In the genomic region with DNA sequence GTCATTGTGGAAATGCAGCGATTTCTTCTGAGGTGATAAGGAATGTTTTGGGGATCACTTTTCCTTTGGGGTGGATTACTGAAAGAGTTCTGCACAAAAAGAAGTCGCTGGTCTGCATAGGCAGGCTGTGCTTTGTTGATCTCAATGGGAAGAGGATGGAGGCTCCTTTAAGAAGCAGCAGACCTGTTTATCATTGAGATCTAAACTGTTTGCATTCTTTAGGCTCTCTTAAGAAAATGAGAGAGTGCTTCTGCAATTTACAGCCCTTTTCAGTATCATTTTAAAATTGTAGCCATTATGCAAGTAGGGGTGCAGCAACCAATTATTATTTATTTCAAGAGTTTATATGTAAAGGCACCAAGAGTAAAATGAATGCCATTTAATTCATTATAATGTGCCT, we compare ENCODE assay signal across 9 mouse cellular contexts. TPM values are rescaled to one million over a fixed set of nuclear protein-coding genes. Genes with fewer than 3 reads are reported as not detected.
DNase-seq lines count a peak whose midpoint lies in the region; ATAC-seq and TF ChIP-seq lines count a peak whose summit lies in the region.
"Had no signal": no experiment of that assay in that cellular context is flagged by ENCODE, and none has a peak within 500 bp of the region (broad histone marks: within the 10 kb centered on the region; RNA-seq: fewer than 3 reads in every experiment).

No protein-coding gene starts in this region.

- no peak for TF ChIP-seq CTCF in heart, adult 2 months (IDR thresholded peaks at IDR 0.05)
- TF ChIP-seq CTCF in lung, postnatal 0 days (IDR thresholded peaks at IDR 0.05) = no peak

- no peak for TF ChIP-seq POLR2A in heart, adult 2 months (IDR thresholded peaks at IDR 0.05; ENCODE audit: insufficient read depth, low read depth, low read length)

- H3K27me3 ChIP-seq in heart, embryonic 13.5 days (replicated peaks) = no peaks in the 10 kb centered on the region
- H3K27me3 ChIP-seq in heart, adult 2 months (ENCODE audit: control insufficient read depth, insufficient read depth, low read length) = no peaks in the 10 kb centered on the region
- no peaks in the 10 kb centered on the region for H3K27me3 ChIP-seq in lung, embryonic 16.5 days (ENCODE audit: control insufficient read depth, insufficient read depth, low read depth, low read length)
- H3K27me3 ChIP-seq in lung, postnatal 0 days (replicated peaks; ENCODE audit: insufficient read depth, low read length) = no peaks in the 10 kb centered on the region
- H3K27me3 ChIP-seq in intestine, embryonic 16.5 days (replicated peaks; ENCODE audit: control insufficient read depth, insufficient read depth, low read length) = peaks cover 3% of the 10 kb centered on the region
- H3K27me3 ChIP-seq in neural tube, embryonic 15.5 days (replicated peaks) = no peaks in the 10 kb centered on the region

- peaks cover 10% of the 10 kb centered on the region; the same call in 1 of the 2 replicates for H3K4me1 ChIP-seq in heart, embryonic 13.5 days
- no peaks in the 10 kb centered on the region for H3K4me1 ChIP-seq in heart, adult 2 months (ENCODE audit: control insufficient read depth, insufficient read depth, low read length)
- no peaks in the 10 kb centered on the region for H3K4me1 ChIP-seq in lung, embryonic 16.5 days (replicated peaks; ENCODE audit: control insufficient read depth, insufficient read depth, low read length)
- no peaks in the 10 kb centered on the region for H3K4me1 ChIP-seq in lung, postnatal 0 days (ENCODE audit: insufficient read depth, low read depth, low read length)
- no peaks in the 10 kb centered on the region for H3K4me1 ChIP-seq in intestine, embryonic 16.5 days (ENCODE audit: control insufficient read depth, insufficient read depth, low read length)
- H3K4me1 ChIP-seq in neural tube, embryonic 15.5 days = peaks cover 12% of the 10 kb centered on the region; the same call in 1 of the 2 replicates

- ATAC-seq in heart, embryonic 13.5 days (ENCODE audit: extremely low read depth, insufficient number of reproducible peaks, low FRiP score, low TSS enrichment) = no peak
- no peak for ATAC-seq in lung, embryonic 16.5 days (ENCODE audit: low read depth)
- no peak for ATAC-seq in lung, postnatal 0 days
- no peak for ATAC-seq in intestine, embryonic 16.5 days
- ATAC-seq in neural tube, embryonic 15.5 days (ENCODE audit: low FRiP score) = no peak

- peak overlapping the region; percentile 78 for H3K4me2 ChIP-seq in heart, embryonic 13.5 days
- H3K4me2 ChIP-seq in lung, embryonic 16.5 days (ENCODE audit: low read depth, low read length) = peak overlapping the region; percentile 81; the same call in 1 of the 2 replicates
- no peak overlapping the region for H3K4me2 ChIP-seq in lung, postnatal 0 days (replicated peaks; ENCODE audit: low read depth, low read length)
- no peak overlapping the region for H3K4me2 ChIP-seq in intestine, embryonic 16.5 days (ENCODE audit: low read depth, low read length)
- peak overlapping the region; percentile 67 for H3K4me2 ChIP-seq in neural tube, embryonic 15.5 days

- H3K4me3 ChIP-seq in heart, embryonic 13.5 days = no peak overlapping the region
- H3K4me3 ChIP-seq in heart, adult 2 months = no peak overlapping the region
- no peak overlapping the region for H3K4me3 ChIP-seq in lung, embryonic 16.5 days (ENCODE audit: low read length)
- H3K4me3 ChIP-seq in lung, postnatal 0 days (ENCODE audit: low read depth, low read length) = no peak overlapping the region
- H3K4me3 ChIP-seq in intestine, embryonic 16.5 days (ENCODE audit: low read length) = peak overlapping the region; percentile 58
- H3K4me3 ChIP-seq in neural tube, embryonic 15.5 days (replicated peaks) = peak overlapping the region; percentile 61

- WGBS in heart, embryonic 13.5 days = 49% methylated on average over 2 of the region's 2 CpGs
- 61% methylated on average over 2 of the region's 2 CpGs for WGBS in heart, adult 2 months
- 37% methylated on average over 2 of the region's 2 CpGs for WGBS in lung, embryonic 16.5 days
- 37% methylated on average over 2 of the region's 2 CpGs for WGBS in lung, postnatal 0 days
- WGBS in intestine, embryonic 16.5 days = 39% methylated on average over 2 of the region's 2 CpGs
- WGBS in neural tube, embryonic 15.5 days = 34% methylated on average over 2 of the region's 2 CpGs

- intact Hi-C loops in heart, adult 2 months (cut with DNase I) = loop anchor here (5.0 to 10.0 kb wide), 2 partner anchors 123 to 486 kb away; no protein-coding TSS in a partner anchor

- DNase-seq in heart, adult 2 months = no peak
- no peak for DNase-seq in lung, postnatal 0 days (ENCODE audit: low spot score)
- DNase-seq in left cerebral cortex, adult 18-20 months (ENCODE audit: low spot score in 2 of 2) = no peak
- DNase-seq in urinary bladder, postnatal 25 days (ENCODE audit: low spot score) = no peak
- DNase-seq: kidney, postnatal 4 days had no signal

- no peak overlapping the region for H3K9ac ChIP-seq in heart, embryonic 13.5 days
- no peak overlapping the region for H3K9ac ChIP-seq in heart, adult 2 months (ENCODE audit: low read depth, low read length)
- no peak overlapping the region for H3K9ac ChIP-seq in lung, embryonic 16.5 days (ENCODE audit: low read length)
- H3K9ac ChIP-seq in lung, postnatal 0 days (replicated peaks; ENCODE audit: low read depth) = no peak overlapping the region
- H3K9ac ChIP-seq in intestine, embryonic 16.5 days (ENCODE audit: low read depth, low read length) = no peak overlapping the region
- 0 out of 2 replicates have a peak overlapping the region, but pooled peaks have one; percentile 23 for H3K9ac ChIP-seq in neural tube, embryonic 15.5 days (replicated peaks)

- H3K27ac ChIP-seq in heart, embryonic 13.5 days (replicated peaks) = no peak overlapping the region
- no peak overlapping the region for H3K27ac ChIP-seq in heart, adult 2 months
- H3K27ac ChIP-seq in lung, embryonic 16.5 days (ENCODE audit: low read length) = no peak overlapping the region
- H3K27ac ChIP-seq in lung, postnatal 0 days (ENCODE audit: low read length) = no peak overlapping the region
- no peak overlapping the region for H3K27ac ChIP-seq in intestine, embryonic 16.5 days (ENCODE audit: low read length)
- no peak overlapping the region for H3K27ac ChIP-seq in neural tube, embryonic 15.5 days (replicated peaks)

- H3K79me2 ChIP-seq in heart, adult 2 months (replicated peaks; ENCODE audit: control insufficient read depth, insufficient read depth, low read length) = no peaks in the 10 kb centered on the region

- H3K9me3 ChIP-seq in heart, embryonic 13.5 days = no peaks in the 10 kb centered on the region
- H3K9me3 ChIP-seq in lung, embryonic 16.5 days (ENCODE audit: control insufficient read depth, low read length) = no peaks in the 10 kb centered on the region
- no peaks in the 10 kb centered on the region for H3K9me3 ChIP-seq in lung, postnatal 0 days (ENCODE audit: low read length)
- no peaks in the 10 kb centered on the region for H3K9me3 ChIP-seq in intestine, embryonic 16.5 days (ENCODE audit: control insufficient read depth, low read length)
- H3K9me3 ChIP-seq in neural tube, embryonic 15.5 days (replicated peaks) = no peaks in the 10 kb centered on the region

- no peaks in the 10 kb centered on the region for H3K36me3 ChIP-seq in heart, embryonic 13.5 days
- H3K36me3 ChIP-seq in heart, adult 2 months (ENCODE audit: control insufficient read depth, insufficient read depth, low read length) = no peaks in the 10 kb centered on the region
- no peaks in the 10 kb centered on the region for H3K36me3 ChIP-seq in lung, embryonic 16.5 days (ENCODE audit: control insufficient read depth, insufficient read depth, low read length)
- H3K36me3 ChIP-seq in lung, postnatal 0 days (ENCODE audit: insufficient read depth, low read length) = no peaks in the 10 kb centered on the region
- H3K36me3 ChIP-seq in intestine, embryonic 16.5 days (ENCODE audit: control insufficient read depth, insufficient read depth, low read length) = no peaks in the 10 kb centered on the region
- no peaks in the 10 kb centered on the region for H3K36me3 ChIP-seq in neural tube, embryonic 15.5 days

- no peak for TF ChIP-seq EP300 in heart, adult 2 months (IDR thresholded peaks at IDR 0.05; ENCODE audit: insufficient read depth, low read depth, low read length)
- no peak for TF ChIP-seq EP300 in lung, postnatal 0 days (IDR thresholded peaks at IDR 0.05)

RNA-seq across cellular contexts. Expression of gene Sh3kbp1, which starts 2.1 kb away (rescaled TPM):
- 85.3 and 87.8 TPM in 2 replicates for polyA plus RNA-seq in heart, embryonic 13.5 days (2015; fragmentation: Nextera tagmentation; extraction: Ambion mirVana)
- total RNA-seq in heart, adult 2 months (2021) = 100 to 1,000 TPM; 105 to 132 TPM
- polyA plus RNA-seq in heart, adult 2 months (2012; rRNA removed) = 149 and 222 TPM in 2 replicates
- polyA plus RNA-seq in lung, embryonic 16.5 days (2015; fragmentation: Nextera tagmentation; extraction: Ambion mirVana) = 31.0 and 33.5 TPM in 2 replicates
- 17.9 and 19.7 TPM in 2 replicates for polyA plus RNA-seq in lung, postnatal 0 days (2015; fragmentation: Nextera tagmentation; extraction: Ambion mirVana)
- polyA plus RNA-seq in intestine, embryonic 16.5 days (2015; fragmentation: Nextera tagmentation; extraction: Ambion mirVana) = 18.8 and 20.8 TPM in 2 replicates
- 46.2 and 54.8 TPM in 2 replicates for polyA plus RNA-seq in neural tube, embryonic 15.5 days (2015; fragmentation: Nextera tagmentation; extraction: Ambion mirVana)
- total RNA-seq in left cerebral cortex, adult 18-20 months (2021) = 10 to 100 TPM; 55.9 to 59.4 TPM

Comparison
In these comparisons a context has a peak if more than half of its experiments do, and no peak if none do; other contexts are left out.
1. H3K4me2 ChIP-seq: peak in heart, embryonic 13.5 days (single experiment), lung, embryonic 16.5 days (single experiment) and neural tube, embryonic 15.5 days (single experiment); none in lung, postnatal 0 days (single experiment) and intestine, embryonic 16.5 days (single experiment).
2. H3K4me3 ChIP-seq: peak in intestine, embryonic 16.5 days (single experiment) and neural tube, embryonic 15.5 days (single experiment); none in heart, embryonic 13.5 days (single experiment), heart, adult 2 months (single experiment), lung, embryonic 16.5 days (single experiment) and lung, postnatal 0 days (single experiment).